Mouse (Mus musculus): ENCODE data around the gene Fmo3.
A peak's percentile ranks its signal among the peaks of the same experiment; 100 is the strongest.

The Fmo3 gene

GRCm38 (mm10) chr1:162984428-162984827, at the start of gene Fmo3:
TSS of gene Fmo3 (minus strand) at chr1:162984528.
- no peak for DNase-seq (ENCODE audit: low spot score)

GRCm38 (mm10) chr1:163023075-163023474, 38.7 kb upstream of the Fmo3 start:
- DNase-seq (ENCODE audit: low spot score): no peak

GRCm38 (mm10) chr1:163009220-163009619, 24.9 kb upstream of the Fmo3 start:
- DNase-seq (ENCODE audit: low spot score): no peak

GRCm38 (mm10) chr1:163003496-163003895, 19.2 kb upstream of the Fmo3 start:
- DNase-seq (ENCODE audit: low spot score): no peak

- no peak for DNase-seq (ENCODE audit: low spot score)
Observed at GRCm38 (mm10) chr1:163001271-163001829, 17.0 kb upstream of the Fmo3 start.

- no peak for DNase-seq (ENCODE audit: low spot score)
Observed at GRCm38 (mm10) chr1:162987546-162987945, 3.2 kb upstream of the Fmo3 start.

GRCm38 (mm10) chr1:162986777-162987176, 2.4 kb upstream of the Fmo3 start:
- DNase-seq (ENCODE audit: low spot score): no peak

GRCm38 (mm10) chr1:162986121-162986748, 1.9 kb upstream of the Fmo3 start:
- no peak for DNase-seq (ENCODE audit: low spot score)

GRCm38 (mm10) chr1:162963556-162963955, 20.8 kb downstream of the Fmo3 start:
- no peak for DNase-seq (ENCODE audit: low spot score)

- DNase-seq (ENCODE audit: low spot score): no peak
Observed at GRCm38 (mm10) chr1:162957422-162957821, 26.9 kb downstream of the Fmo3 start.

GRCm38 (mm10) chr1:162953079-162953478, 31.2 kb downstream of the Fmo3 start:
- peak; percentile 22 for DNase-seq (ENCODE audit: low spot score)

GRCm38 (mm10) chr1:162949763-162950162, 34.6 kb downstream of the Fmo3 start:
- no peak for DNase-seq (ENCODE audit: low spot score)

- no peak for DNase-seq (ENCODE audit: low spot score)
Observed at GRCm38 (mm10) chr1:162947934-162948333, 36.4 kb downstream of the Fmo3 start.

GRCm38 (mm10) chr1:162946837-162947558, 37.3 kb downstream of the Fmo3 start:
- no peak for DNase-seq (ENCODE audit: low spot score)

- DNase-seq (ENCODE audit: low spot score): peak; percentile 53
Observed at GRCm38 (mm10) chr1:162943700-162944099, 40.6 kb downstream of the Fmo3 start.

GRCm38 (mm10) chr1:162938696-162939351, 45.5 kb downstream of the Fmo3 start:
- no peak for DNase-seq (ENCODE audit: low spot score)

GRCm38 (mm10) chr1:162937970-162938695, 46.2 kb downstream of the Fmo3 start:
- no peak for DNase-seq (ENCODE audit: low spot score)

- DNase-seq (ENCODE audit: low spot score): no peak
Observed at GRCm38 (mm10) chr1:162937415-162937814, 46.9 kb downstream of the Fmo3 start, which contains the start of gene Fmo6. TSS of gene Fmo6 (minus strand) at chr1:162937515.

GRCm38 (mm10) chr1:162934374-162935012, 49.8 kb downstream of the Fmo3 start:
- no peak for DNase-seq (ENCODE audit: low spot score)

- DNase-seq (ENCODE audit: low spot score): no peak
Observed at GRCm38 (mm10) chr1:162932386-162932785, 51.9 kb downstream of the Fmo3 start.

GRCm38 (mm10) chr1:162931880-162932279, 52.4 kb downstream of the Fmo3 start:
- no peak for DNase-seq (ENCODE audit: low spot score)

Measured in embryo, embryonic 10.5 days (tissue).